Mouse (Mus musculus) midbrain, embryonic 13.5 days (tissue): Measurements from ENCODE around the gene Ccdc39. TPM values are rescaled to one million over a fixed set of nuclear protein-coding genes. Genes with fewer than 3 reads are reported as not detected.

Experiments
- polyA plus RNA-seq: library from polyadenylated mRNA; unstranded; fragments of >200 nt; fragmentation: Nextera tagmentation; extraction: Ambion mirVana; gene quantifications from 2 replicates; pipeline ENCODE4 v1.2.1, GENCODE M21; 2015

The Ccdc39 gene
- polyA plus RNA-seq, 1 experiment from 2014 or later: 13.7 TPM

Other genes with a start within 250 kb of the Ccdc39 start
- gene Ttc14, start 44.5 kb downstream of the Ccdc39 start, polyA plus RNA-seq: 69.3 and 73.4 TPM in 2 replicates
- 45.5 and 45.8 TPM in 2 replicates for gene Fxr1, start 175.6 kb upstream of the Ccdc39 start, polyA plus RNA-seq
- 132 and 146 TPM in 2 replicates for gene Dnajc19, start 237.0 kb upstream of the Ccdc39 start, polyA plus RNA-seq